In genomic region chr13:70969596-70969995, GRCm38 (mm10) we compare ENCODE assay signal across 17 mouse cellular contexts.
"Had no signal": no experiment of that assay in that cellular context is flagged by ENCODE, and none has a peak within 500 bp of the region (broad histone marks: within the 10 kb centered on the region; RNA-seq: fewer than 3 reads in every experiment).

No protein-coding gene starts in this region.

- H3K27ac ChIP-seq: kidney, embryonic 15.5 days; left cerebral cortex, adult 2 months; liver, embryonic 13.5 days; macrophage; midbrain, embryonic 12.5 days; midbrain, embryonic 15.5 days; neural tube, embryonic 12.5 days; neural tube, embryonic 15.5 days had no signal

- H3K36me3 ChIP-seq: kidney, embryonic 15.5 days; liver, embryonic 13.5 days; midbrain, embryonic 12.5 days; midbrain, embryonic 15.5 days; neural tube, embryonic 12.5 days; neural tube, embryonic 15.5 days had no signal

- H3K4me2 ChIP-seq: kidney, embryonic 15.5 days; liver, embryonic 13.5 days; midbrain, embryonic 12.5 days; midbrain, embryonic 15.5 days; neural tube, embryonic 12.5 days; neural tube, embryonic 15.5 days had no signal

- H3K9ac ChIP-seq: kidney, embryonic 15.5 days; liver, embryonic 13.5 days; midbrain, embryonic 12.5 days; midbrain, embryonic 15.5 days; neural tube, embryonic 12.5 days; neural tube, embryonic 15.5 days had no signal

- H3K4me1 ChIP-seq: kidney, embryonic 15.5 days; liver, embryonic 13.5 days; midbrain, embryonic 12.5 days; midbrain, embryonic 15.5 days; neural tube, embryonic 12.5 days; neural tube, embryonic 15.5 days had no signal

- H3K9me3 ChIP-seq: kidney, embryonic 15.5 days; liver, embryonic 13.5 days; midbrain, embryonic 12.5 days; midbrain, embryonic 15.5 days; neural tube, embryonic 12.5 days; neural tube, embryonic 15.5 days had no signal

- H3K4me3 ChIP-seq: kidney, embryonic 15.5 days; left cerebral cortex, adult 2 months; liver, embryonic 13.5 days; midbrain, embryonic 12.5 days; midbrain, embryonic 15.5 days; neural tube, embryonic 12.5 days; neural tube, embryonic 15.5 days had no signal

- ATAC-seq: midbrain, embryonic 15.5 days had no signal

- DNase-seq: kidney, adult 2 months; kidney, postnatal 10 days; kidney, postnatal 36 days; layer of hippocampus, postnatal 36 days; liver, embryonic 13.5 days; lung, adult 2 months; right cerebral cortex, adult 18-20 months; right cerebral cortex, postnatal 14 days; right cerebral cortex, postnatal 4 days; thymus, postnatal 25 days had no signal

- H3K27me3 ChIP-seq: kidney, embryonic 15.5 days; liver, embryonic 13.5 days; midbrain, embryonic 12.5 days; midbrain, embryonic 15.5 days; neural tube, embryonic 12.5 days; neural tube, embryonic 15.5 days had no signal
